Mouse (Mus musculus) forebrain, embryonic 12.5 days (tissue): ENCODE data around the gene Arhgef10l. TPM values are rescaled to one million over a fixed set of nuclear protein-coding genes. Genes with fewer than 3 reads are reported as not detected.
A peak's percentile ranks its signal among the peaks of the same experiment; 100 is the strongest.

Source experiments
- ATAC-seq: fragments of 200-750 bp; cut with Nextera tagmentation; 2 replicates; pipeline ENCODE4 v1.8.0; 2017; ENCODE audit warnings: moderate TSS enrichment; ENCODE audit not compliant: low FRiP score
- H3K27ac ChIP-seq: fragments of 300-500 bp; sonication (generic); 2 replicates; pipeline ENCODE4 v1.5.1; 2016; ENCODE audit warnings: mild to moderate bottlenecking
- H3K27me3 ChIP-seq: fragments of 300-500 bp; sonication (generic); 2 replicates; pipeline ENCODE4 v1.6.1; 2016; ENCODE audit warnings: mild to moderate bottlenecking
- H3K36me3 ChIP-seq: fragments of 300-500 bp; sonication (generic); replicated peaks from 2 replicates; pipeline ENCODE4 v1.6.1; 2016; ENCODE audit warnings: mild to moderate bottlenecking
- H3K4me1 ChIP-seq: fragments of 300-500 bp; sonication (generic); 2 replicates; pipeline ENCODE4 v1.6.1; 2016
- H3K4me2 ChIP-seq: fragments of 300-500 bp; sonication (generic); 2 replicates; pipeline ENCODE4 v1.6.1; 2016; ENCODE audit warnings: mild to moderate bottlenecking, moderate library complexity
- H3K4me3 ChIP-seq: fragments of 300-500 bp; sonication (generic); replicated peaks from 2 replicates; pipeline ENCODE4 v1.5.1; 2016; ENCODE audit warnings: mild to moderate bottlenecking
- H3K9ac ChIP-seq: fragments of 300-500 bp; sonication (generic); 2 replicates; pipeline ENCODE4 v1.6.1; 2016; ENCODE audit warnings: mild to moderate bottlenecking
- H3K9me3 ChIP-seq: fragments of 300-500 bp; sonication (generic); 2 replicates; pipeline ENCODE4 v1.6.1; 2016
- WGBS: fragments of 180-500 bp; shearing (Covaris S2); methylation state at CpG from one replicate; pipeline ENCODE4 v1.1.7; 2016; 5-methylcytosine and 5-hydroxymethylcytosine counted together
- polyA plus RNA-seq: library from polyadenylated mRNA; unstranded; fragments of >200 nt; fragmentation: Nextera tagmentation; extraction: Ambion mirVana; gene quantifications from 2 replicates; pipeline ENCODE4 v1.2.1, GENCODE M21; 2016

Gene Arhgef10l
- polyA plus RNA-seq, 1 experiment from 2014 or later = 26.1 TPM

DNA sequence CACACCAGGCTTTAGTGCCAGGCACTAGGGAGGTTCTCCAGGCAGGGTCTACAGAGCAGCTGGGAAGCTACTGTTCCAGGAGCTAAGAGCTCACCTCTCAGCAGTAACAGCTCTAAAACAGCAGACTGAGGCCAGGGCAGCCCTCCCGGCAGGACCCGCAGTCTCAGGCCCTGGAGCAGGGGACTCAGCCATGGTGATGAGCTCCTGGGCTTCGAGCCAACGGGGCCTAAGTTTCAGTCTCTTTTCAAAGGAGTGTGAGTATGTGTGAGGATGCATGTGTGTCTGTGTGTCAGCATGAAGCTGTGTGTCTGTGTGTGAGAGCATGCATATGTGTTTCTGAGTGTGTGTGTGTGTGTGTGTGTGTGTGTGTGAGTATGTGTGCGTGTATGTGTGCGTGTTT lies 60.6 kb downstream of the Arhgef10l start:
- H3K4me3 ChIP-seq = no peak overlapping the region
- no peak overlapping the region for H3K27ac ChIP-seq
- H3K36me3 ChIP-seq = peaks cover 55% of the 10 kb centered on the region
- no peak for ATAC-seq
- 92% methylated on average over 6 of the region's 6 CpGs for WGBS
- H3K27me3 ChIP-seq = no peaks in the 10 kb centered on the region
- H3K9ac ChIP-seq = no peak overlapping the region
- H3K4me1 ChIP-seq = peaks cover 5% of the 10 kb centered on the region; the same call in 1 of the 2 replicates
- H3K9me3 ChIP-seq = no peaks in the 10 kb centered on the region
- H3K4me2 ChIP-seq = no peak overlapping the region

DNA sequence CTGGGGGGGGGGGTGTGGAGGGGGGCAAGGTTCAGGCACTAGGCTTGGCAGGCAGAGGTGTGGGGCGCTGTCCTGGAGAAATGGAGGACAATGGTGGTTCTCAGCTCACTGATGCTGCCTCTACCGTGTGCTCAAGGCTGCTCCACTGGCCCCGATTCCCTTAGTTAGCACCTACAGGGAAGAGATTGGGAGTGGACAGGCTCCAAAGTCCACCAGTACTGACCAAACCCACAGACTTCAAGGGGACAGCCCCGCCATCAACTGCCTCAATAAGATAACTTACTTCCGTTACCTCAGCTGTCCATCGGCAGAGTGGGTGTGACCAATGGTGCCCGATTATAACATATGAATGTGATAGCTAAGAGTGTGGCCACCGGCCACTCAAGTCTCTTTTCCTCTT lies 61.3 kb downstream of the Arhgef10l start:
- Histone ChIP-seq H3K36me3 (peaks cover 48% of the 10 kb centered on the region), H3K9ac (no peak overlapping the region), H3K27ac (no peak overlapping the region), H3K4me1 (peaks cover 4% of the 10 kb centered on the region; the same call in 1 of the 2 replicates), H3K27me3 (no peaks in the 10 kb centered on the region), H3K9me3 (no peaks in the 10 kb centered on the region), H3K4me3 (no peak overlapping the region), H3K4me2 (no peak overlapping the region)
- 93% methylated on average over 8 of the region's 8 CpGs for WGBS
- ATAC-seq = no peak

DNA sequence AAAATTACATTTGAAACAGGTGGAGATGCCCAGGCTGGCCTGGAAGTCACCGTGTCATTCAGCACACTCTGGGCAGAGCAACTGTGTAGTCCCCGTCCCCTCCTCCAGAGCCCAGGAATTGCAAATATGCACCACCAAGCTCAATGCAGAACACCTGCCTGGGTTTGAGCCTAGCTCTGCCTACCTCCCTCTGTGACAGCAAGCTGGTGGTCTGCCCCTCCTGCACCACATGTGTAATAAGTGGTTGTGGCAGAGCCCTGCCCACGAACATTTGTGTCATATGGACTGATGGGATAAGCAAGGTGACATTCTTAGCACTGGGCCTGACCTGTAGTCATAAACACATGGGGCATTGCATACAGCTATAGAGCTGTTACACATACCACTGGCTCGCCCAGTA lies 63.8 kb downstream of the Arhgef10l start:
- Histone ChIP-seq H3K27me3 (no peaks in the 10 kb centered on the region), H3K27ac (0 out of 2 replicates have a peak overlapping the region, but pooled peaks have one; percentile 13), H3K9me3 (0 out of 2 replicates have a peak, but pooled peaks cover 6% of the 10 kb centered on the region), H3K4me3 (no peak overlapping the region), H3K4me1 (peaks cover 4% of the 10 kb centered on the region; the same call in 1 of the 2 replicates), H3K9ac (no peak overlapping the region), H3K4me2 (no peak overlapping the region), H3K36me3 (peaks cover 42% of the 10 kb centered on the region)
- 76% methylated on average over 4 of the region's 4 CpGs for WGBS
- ATAC-seq = no peak

DNA sequence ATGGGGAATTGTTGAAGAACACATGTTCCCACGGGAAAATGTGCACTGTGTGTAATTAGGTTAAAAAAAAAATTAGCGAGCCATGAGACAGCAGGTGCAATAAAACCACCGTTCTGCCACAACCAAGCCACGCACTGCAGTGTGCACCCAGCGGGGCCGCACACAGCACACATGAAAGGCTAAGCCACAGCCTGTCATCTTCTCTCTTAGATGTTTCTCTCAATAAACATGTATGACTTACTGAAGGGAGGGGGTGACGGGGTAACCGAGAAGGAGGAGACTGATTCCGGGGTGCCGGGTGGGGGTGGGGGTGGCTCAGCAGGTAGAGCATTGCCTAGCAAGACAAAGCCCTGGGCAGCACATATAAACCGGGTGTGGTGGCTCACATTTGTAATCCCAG lies 64.7 kb downstream of the Arhgef10l start:
- H3K27me3 ChIP-seq = no peaks in the 10 kb centered on the region

DNA sequence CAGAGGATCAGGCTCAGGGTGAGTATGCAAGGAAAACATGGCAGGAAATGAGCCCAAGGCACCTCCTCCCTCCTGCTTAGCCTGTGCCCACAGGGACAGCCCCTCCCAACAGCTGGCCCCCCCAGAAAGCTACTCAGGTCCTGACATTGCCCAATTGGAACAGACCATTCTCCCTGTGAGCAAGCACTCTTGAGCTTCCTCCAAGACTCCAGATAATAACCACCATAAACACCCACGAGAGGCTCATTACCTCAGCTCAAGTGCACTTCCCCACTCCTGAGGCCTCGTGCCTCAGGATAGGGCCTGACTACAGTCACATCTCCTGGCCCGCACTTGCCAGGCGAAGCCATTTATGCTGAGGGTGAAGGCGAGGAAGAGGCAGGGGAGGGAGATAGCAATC lies 67.0 kb downstream of the Arhgef10l start:
- H3K27me3 ChIP-seq = no peaks in the 10 kb centered on the region
- H3K4me2 ChIP-seq = no peak overlapping the region
- peaks cover 12% of the 10 kb centered on the region; the same call in 1 of the 2 replicates for H3K9me3 ChIP-seq
- 80% methylated on average over 5 of the region's 5 CpGs for WGBS
- ATAC-seq = no peak
- 0 out of 2 replicates have a peak, but pooled peaks cover under 1% of the 10 kb centered on the region for H3K4me1 ChIP-seq
- H3K36me3 ChIP-seq = peaks cover 27% of the 10 kb centered on the region
- H3K9ac ChIP-seq = no peak overlapping the region
- no peak overlapping the region for H3K4me3 ChIP-seq
- H3K27ac ChIP-seq = no peak overlapping the region

More for the DNA sequence above, 64.7 kb downstream of the Arhgef10l start:
- Histone ChIP-seq H3K9ac (no peak overlapping the region), H3K4me3 (no peak overlapping the region), H3K27ac (no peak overlapping the region), H3K4me2 (no peak overlapping the region), H3K36me3 (peaks cover 40% of the 10 kb centered on the region), H3K9me3 (peaks cover 12% of the 10 kb centered on the region; the same call in 1 of the 2 replicates), H3K4me1 (peaks cover 4% of the 10 kb centered on the region; the same call in 1 of the 2 replicates)
- WGBS = 71% methylated on average over 11 of the region's 11 CpGs
- ATAC-seq = no peak

DNA sequence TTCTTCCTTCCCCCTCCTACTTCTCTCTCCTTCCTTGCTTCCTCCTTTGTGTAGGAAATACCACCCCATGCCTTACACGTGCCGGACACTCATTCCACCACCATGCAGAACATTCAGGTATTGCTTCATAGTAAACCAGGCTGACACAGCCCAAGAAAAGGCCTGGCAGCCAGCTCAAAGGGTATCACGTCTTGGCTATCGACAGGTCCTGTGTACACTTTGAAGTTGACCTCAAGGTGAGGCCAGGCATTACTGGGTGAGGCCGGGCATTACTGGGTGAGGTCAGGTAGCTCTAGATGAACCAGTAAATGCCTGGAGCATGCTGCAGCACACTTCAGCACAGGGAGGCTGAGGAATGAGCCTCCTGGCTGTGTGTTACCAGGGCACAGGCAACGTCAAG lies 67.9 kb downstream of the Arhgef10l start:
- H3K36me3 ChIP-seq = peaks cover 36% of the 10 kb centered on the region
- H3K9ac ChIP-seq = no peak overlapping the region
- 0 out of 2 replicates have a peak, but pooled peaks cover 4% of the 10 kb centered on the region for H3K4me1 ChIP-seq
- WGBS = 96% methylated on average over 6 of the region's 6 CpGs
- no peak overlapping the region for H3K4me2 ChIP-seq
- ATAC-seq = no peak
- H3K27me3 ChIP-seq = no peaks in the 10 kb centered on the region
- no peak overlapping the region for H3K4me3 ChIP-seq
- peaks cover 12% of the 10 kb centered on the region; the same call in 1 of the 2 replicates for H3K9me3 ChIP-seq
- H3K27ac ChIP-seq = no peak overlapping the region

DNA sequence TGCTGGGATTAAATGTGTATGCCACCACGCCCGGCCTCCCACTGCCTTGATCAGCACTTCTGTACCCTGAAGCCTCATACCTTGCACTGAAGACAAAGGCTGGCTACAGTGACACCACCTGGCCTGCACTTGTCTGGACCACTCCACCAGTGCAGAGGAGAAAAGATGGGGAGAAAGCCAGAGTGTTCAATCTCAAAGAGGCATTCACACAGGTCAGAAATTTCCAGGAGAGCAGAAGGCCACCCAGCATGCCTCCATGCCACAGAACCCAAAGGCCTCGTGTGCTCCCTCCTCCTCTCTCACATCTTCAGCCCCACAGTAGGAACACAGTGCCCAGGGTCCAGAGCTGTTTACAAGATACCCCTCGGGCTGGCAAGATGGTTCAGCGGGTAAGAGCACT lies 68.4 kb downstream of the Arhgef10l start:
- Histone ChIP-seq H3K4me1 (0 out of 2 replicates have a peak, but pooled peaks cover 4% of the 10 kb centered on the region), H3K27me3 (no peaks in the 10 kb centered on the region), H3K27ac (no peak overlapping the region), H3K9ac (no peak overlapping the region), H3K4me2 (no peak overlapping the region), H3K36me3 (peaks cover 41% of the 10 kb centered on the region), H3K4me3 (no peak overlapping the region), H3K9me3 (peaks cover 12% of the 10 kb centered on the region; the same call in 1 of the 2 replicates)
- ATAC-seq = no peak
- WGBS = 95% methylated on average over 5 of the region's 5 CpGs

DNA sequence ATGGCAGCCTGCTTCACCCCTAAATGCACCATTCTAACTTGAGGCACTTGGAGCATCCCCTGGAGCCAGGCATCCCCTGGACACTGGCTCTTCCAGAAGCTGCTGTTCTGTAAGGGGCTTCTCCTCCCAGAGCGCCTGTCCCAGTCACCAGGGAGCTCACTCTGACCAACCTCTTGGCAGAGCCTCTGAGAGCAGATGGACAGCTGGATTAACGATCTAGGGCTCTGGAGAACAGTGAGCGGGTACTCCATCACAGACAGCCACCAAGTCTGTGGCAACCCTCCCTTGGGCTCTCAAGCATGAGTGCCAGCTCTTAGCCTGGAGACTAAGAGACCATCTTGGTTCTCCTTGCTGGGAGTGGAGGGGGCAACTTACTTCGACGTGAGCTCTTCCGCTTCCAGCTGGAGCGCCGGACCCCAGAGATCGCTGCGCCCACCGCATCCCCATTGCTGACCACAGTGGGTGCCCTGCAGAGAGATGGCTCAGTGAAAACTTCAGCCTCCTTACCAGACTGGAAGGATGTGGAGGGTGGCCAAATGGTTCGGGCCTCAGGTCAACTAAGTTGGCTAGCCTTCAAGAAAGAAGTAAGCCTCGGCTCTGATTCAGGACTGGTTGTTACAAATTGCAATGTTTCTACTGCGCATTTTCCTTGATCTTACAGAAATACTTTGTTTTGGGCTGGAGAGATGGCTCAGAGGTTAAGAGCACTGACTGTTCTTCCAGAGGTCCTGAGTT lies 71.9 kb downstream of the Arhgef10l start:
- H3K9ac ChIP-seq = no peak overlapping the region
- peaks cover 64% of the 10 kb centered on the region for H3K36me3 ChIP-seq
- H3K4me3 ChIP-seq = no peak overlapping the region
- H3K27ac ChIP-seq = no peak overlapping the region
- no peak for ATAC-seq
- 0 out of 2 replicates have a peak, but pooled peaks cover 4% of the 10 kb centered on the region for H3K4me1 ChIP-seq
- peaks cover 12% of the 10 kb centered on the region; the same call in 1 of the 2 replicates for H3K9me3 ChIP-seq
- H3K27me3 ChIP-seq = no peaks in the 10 kb centered on the region
- no peak overlapping the region for H3K4me2 ChIP-seq
- 91% methylated on average over 14 of the region's 14 CpGs for WGBS

DNA sequence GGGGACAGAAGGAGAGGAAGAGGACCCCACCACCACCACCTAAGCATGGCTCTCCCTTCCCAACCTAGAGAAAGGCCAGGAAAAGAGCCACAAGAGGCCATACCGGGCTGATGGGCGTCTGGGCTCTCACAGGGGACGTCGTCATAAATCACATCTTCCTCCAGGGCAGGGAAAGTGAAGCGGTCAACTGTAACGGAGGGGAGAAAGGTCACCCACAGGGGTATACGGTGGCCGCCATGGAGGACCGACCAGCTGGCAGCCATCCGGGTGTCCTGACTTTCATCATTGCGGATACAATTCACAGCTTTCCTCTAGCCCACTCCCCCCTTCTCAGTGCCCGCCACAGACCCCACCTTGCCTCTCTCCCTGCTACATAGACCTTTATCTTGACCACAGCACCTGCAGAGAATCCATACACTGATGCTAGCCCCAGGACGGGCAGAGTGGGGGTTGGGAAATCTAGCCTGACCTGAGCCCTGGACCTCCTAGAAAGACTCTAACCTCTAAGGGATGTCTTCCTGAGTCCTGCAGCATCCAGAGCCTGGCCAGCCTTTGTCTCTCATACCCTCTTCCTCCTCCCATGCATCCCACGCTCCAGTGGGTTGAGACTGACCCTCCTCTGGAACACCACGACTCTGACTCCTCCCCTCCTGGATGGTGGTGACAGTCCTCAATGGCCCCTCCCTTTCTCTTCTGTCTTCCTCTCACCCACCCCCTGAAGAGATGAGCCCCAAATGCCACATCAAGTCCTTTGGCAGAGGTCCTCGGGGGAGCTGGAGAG lies 72.6 kb downstream of the Arhgef10l start:
- Histone ChIP-seq H3K4me1 (0 out of 2 replicates have a peak, but pooled peaks cover 4% of the 10 kb centered on the region), H3K9ac (no peak overlapping the region), H3K36me3 (peaks cover 60% of the 10 kb centered on the region), H3K27me3 (no peaks in the 10 kb centered on the region), H3K4me2 (no peak overlapping the region), H3K4me3 (no peak overlapping the region), H3K27ac (0 out of 2 replicates have a peak overlapping the region, but pooled peaks have one; percentile 19), H3K9me3 (peaks cover 12% of the 10 kb centered on the region; the same call in 1 of the 2 replicates)
- ATAC-seq = 0 out of 2 replicates have a peak, but pooled peaks have one; percentile 14
- WGBS = 83% methylated on average over 16 of the region's 16 CpGs

DNA sequence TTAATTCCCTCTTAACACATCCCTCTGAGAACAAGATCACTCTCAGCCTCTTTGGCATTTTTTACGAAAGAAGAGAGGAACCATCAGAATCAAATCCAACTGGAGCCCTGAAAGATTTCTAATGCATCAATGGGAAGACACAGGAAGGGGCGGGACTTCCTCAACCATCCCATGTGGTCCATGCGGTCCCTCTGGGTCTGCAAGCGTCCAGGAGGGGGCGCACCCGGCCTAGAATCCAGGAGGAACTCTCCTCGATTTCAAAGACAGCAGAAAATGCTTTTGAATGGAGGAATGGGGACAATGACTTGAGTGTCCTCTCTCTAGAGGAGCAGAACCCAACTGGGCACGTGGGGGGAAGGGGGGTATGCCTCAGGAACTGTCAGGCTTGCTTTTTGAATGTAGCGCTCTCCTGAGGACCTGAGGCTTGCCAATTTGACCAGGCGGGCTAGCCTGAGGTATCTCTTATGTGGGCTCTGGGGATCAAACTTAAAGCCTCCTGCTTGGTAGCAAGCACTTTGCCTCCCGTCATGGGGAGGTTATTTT lies 73.5 kb downstream of the Arhgef10l start:
- Histone ChIP-seq H3K4me3 (no peak overlapping the region), H3K9ac (no peak overlapping the region), H3K9me3 (peaks cover 7% of the 10 kb centered on the region; the same call in 1 of the 2 replicates), H3K27me3 (no peaks in the 10 kb centered on the region), H3K4me1 (0 out of 2 replicates have a peak, but pooled peaks cover 4% of the 10 kb centered on the region), H3K27ac (0 out of 2 replicates have a peak overlapping the region, but pooled peaks have one; percentile 19), H3K4me2 (no peak overlapping the region), H3K36me3 (peaks cover 58% of the 10 kb centered on the region)
- 29% methylated on average over 11 of the region's 11 CpGs for WGBS
- peak; percentile 65 for ATAC-seq

DNA sequence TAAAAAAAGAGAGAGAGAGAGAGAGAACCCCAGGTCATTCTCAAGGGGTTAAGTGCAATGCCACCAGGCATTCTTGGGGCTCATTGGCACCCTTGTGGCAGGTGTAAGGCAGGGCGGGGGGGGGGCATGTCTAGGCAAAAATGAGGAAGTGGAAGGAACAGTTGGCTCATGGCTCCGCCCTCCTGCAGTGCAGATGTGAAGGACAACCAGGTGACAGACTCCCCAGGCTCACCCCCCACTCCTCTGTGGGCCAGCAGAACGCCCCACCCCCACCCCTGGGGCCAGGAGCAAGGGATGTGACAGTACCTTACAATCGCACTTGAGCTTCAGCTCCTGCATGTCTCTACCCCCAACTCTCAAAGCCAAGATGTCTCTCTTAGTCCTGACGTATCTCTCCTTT lies 79.3 kb downstream of the Arhgef10l start:
- Histone ChIP-seq H3K27ac (no peak overlapping the region), H3K4me2 (no peak overlapping the region), H3K4me3 (no peak overlapping the region), H3K4me1 (no peaks in the 10 kb centered on the region), H3K36me3 (peaks cover 74% of the 10 kb centered on the region), H3K9ac (no peak overlapping the region), H3K9me3 (no peaks in the 10 kb centered on the region), H3K27me3 (no peaks in the 10 kb centered on the region)
- ATAC-seq = no peak
- 85% methylated on average over 5 of the region's 5 CpGs for WGBS

DNA sequence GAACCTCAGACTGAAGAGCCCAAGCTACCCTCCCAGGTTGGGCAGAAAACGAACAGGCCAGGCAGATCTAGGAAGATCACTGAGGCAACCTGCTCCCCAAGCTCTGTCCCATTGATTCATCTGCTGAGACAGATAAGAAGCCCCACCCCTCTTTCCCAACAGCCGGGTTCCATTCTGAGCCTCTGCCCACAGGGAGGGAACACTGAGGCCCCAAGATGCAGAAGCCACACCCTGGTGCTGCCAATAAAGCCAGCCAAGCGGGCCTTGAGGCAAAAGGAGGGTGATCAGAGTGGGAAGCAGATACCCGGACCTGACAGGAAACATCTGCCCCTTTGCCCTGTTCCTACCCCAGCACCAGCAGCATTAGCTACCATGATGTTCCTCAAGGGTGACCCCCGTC lies 81.6 kb downstream of the Arhgef10l start:
- Histone ChIP-seq H3K36me3 (peaks cover 75% of the 10 kb centered on the region), H3K4me2 (no peak overlapping the region), H3K27ac (no peak overlapping the region), H3K4me1 (no peaks in the 10 kb centered on the region), H3K9ac (no peak overlapping the region), H3K9me3 (no peaks in the 10 kb centered on the region), H3K4me3 (no peak overlapping the region), H3K27me3 (no peaks in the 10 kb centered on the region)
- WGBS = 84% methylated on average over 5 of the region's 5 CpGs
- ATAC-seq = no peak
